Mouse (Mus musculus): ENCODE results near the gene Eif4a1. TPM values are rescaled to one million over a fixed set of nuclear protein-coding genes. Genes with fewer than 3 reads are reported as not detected.
"Not testable (repeated sequence)": the region's sequence is repeated elsewhere in the genome, so short reads cannot be mapped to it uniquely, and the experiment has no call there.

The Eif4a1 gene
- polyA plus RNA-seq, 1 experiment from 2014 or later: 751 TPM

- no peaks in the 10 kb centered on the region for H3K27me3 ChIP-seq
- WGBS: 85% methylated on average over 3 of the region's 3 CpGs
- no peak for ATAC-seq (ENCODE audit: low FRiP score)
- H3K4me2 ChIP-seq: no peak overlapping the region
- H3K36me3 ChIP-seq (replicated peaks): no peaks in the 10 kb centered on the region
- H3K27ac ChIP-seq: no peak overlapping the region
- no peaks in the 10 kb centered on the region for H3K4me1 ChIP-seq
- H3K9ac ChIP-seq: no peak overlapping the region
- no peak overlapping the region for H3K4me3 ChIP-seq (replicated peaks)
- H3K9me3 ChIP-seq: no peaks in the 10 kb centered on the region
These were observed 36.5 kb upstream of the Eif4a1 start for GRCm38 (mm10) chr11:69708614-69709265.

GRCm38 (mm10) chr11:69707873-69708381 lies 35.7 kb upstream of the Eif4a1 start:
- ATAC-seq (ENCODE audit: low FRiP score): no peak
- Histone ChIP-seq H3K27ac (no peak overlapping the region), H3K9me3 (no peaks in the 10 kb centered on the region), H3K27me3 (no peaks in the 10 kb centered on the region), H3K9ac (no peak overlapping the region), H3K4me3 (replicated peaks) (no peak overlapping the region), H3K36me3 (replicated peaks) (no peaks in the 10 kb centered on the region), H3K4me1 (no peaks in the 10 kb centered on the region), H3K4me2 (no peak overlapping the region)
- WGBS: 83% methylated on average over 4 of the region's 4 CpGs

GRCm38 (mm10) chr11:69707480-69707847 lies 35.2 kb upstream of the Eif4a1 start:
- ATAC-seq (ENCODE audit: low FRiP score): no peak
- H3K4me3 ChIP-seq (replicated peaks): no peak overlapping the region
- H3K36me3 ChIP-seq (replicated peaks): no peaks in the 10 kb centered on the region
- H3K9ac ChIP-seq: no peak overlapping the region
- H3K27ac ChIP-seq: no peak overlapping the region
- no peaks in the 10 kb centered on the region for H3K4me1 ChIP-seq
- no peak overlapping the region for H3K4me2 ChIP-seq
- H3K27me3 ChIP-seq: no peaks in the 10 kb centered on the region
- 92% methylated on average over 4 of the region's 4 CpGs for WGBS
- H3K9me3 ChIP-seq: no peaks in the 10 kb centered on the region

GRCm38 (mm10) chr11:69706775-69707479 lies 34.7 kb upstream of the Eif4a1 start:
- H3K4me2 ChIP-seq: no peak overlapping the region
- WGBS: 54% methylated on average over 6 of the region's 6 CpGs

GRCm38 (mm10) chr11:69704613-69705010 lies 32.4 kb upstream of the Eif4a1 start:
- Histone ChIP-seq H3K4me2 (no peak overlapping the region), H3K9ac (no peak overlapping the region), H3K27me3 (no peaks in the 10 kb centered on the region), H3K9me3 (no peaks in the 10 kb centered on the region), H3K4me1 (no peaks in the 10 kb centered on the region), H3K27ac (no peak overlapping the region; the same call in 1 of the 2 replicates), H3K4me3 (replicated peaks) (no peak overlapping the region), H3K36me3 (replicated peaks) (no peaks in the 10 kb centered on the region)
- 58% methylated on average over 2 of the region's 2 CpGs for WGBS
- no peak for ATAC-seq (ENCODE audit: low FRiP score)

More at GRCm38 (mm10) chr11:69706775-69707479, 34.7 kb upstream of the Eif4a1 start:
- Histone ChIP-seq H3K4me3 (replicated peaks) (no peak overlapping the region), H3K27ac (no peak overlapping the region), H3K27me3 (no peaks in the 10 kb centered on the region), H3K9ac (no peak overlapping the region), H3K9me3 (no peaks in the 10 kb centered on the region), H3K36me3 (replicated peaks) (no peaks in the 10 kb centered on the region), H3K4me1 (no peaks in the 10 kb centered on the region)
- no peak for ATAC-seq (ENCODE audit: low FRiP score)

GRCm38 (mm10) chr11:69703814-69704612 lies 31.8 kb upstream of the Eif4a1 start:
- H3K4me3 ChIP-seq (replicated peaks): no peak overlapping the region
- no peaks in the 10 kb centered on the region for H3K36me3 ChIP-seq (replicated peaks)
- H3K27me3 ChIP-seq: no peaks in the 10 kb centered on the region
- H3K4me1 ChIP-seq: no peaks in the 10 kb centered on the region
- H3K9me3 ChIP-seq: no peaks in the 10 kb centered on the region
- H3K27ac ChIP-seq: no peak overlapping the region
- WGBS: 69% methylated on average over 8 of the region's 8 CpGs
- no peak overlapping the region for H3K4me2 ChIP-seq
- H3K9ac ChIP-seq: no peak overlapping the region
- no peak for ATAC-seq (ENCODE audit: low FRiP score)

GRCm38 (mm10) chr11:69703381-69703780 lies 31.2 kb upstream of the Eif4a1 start:
- H3K36me3 ChIP-seq (replicated peaks); ATAC-seq (ENCODE audit: low FRiP score); H3K4me3 ChIP-seq (replicated peaks); H3K9ac ChIP-seq; H3K4me1 ChIP-seq; H3K9me3 ChIP-seq; H3K27ac ChIP-seq; H3K4me2 ChIP-seq; H3K27me3 ChIP-seq: not testable (repeated sequence)
- WGBS: 75% methylated on average over 3 of the region's 3 CpGs

- not testable (repeated sequence) for H3K9me3 ChIP-seq; ATAC-seq (ENCODE audit: low FRiP score); H3K36me3 ChIP-seq (replicated peaks); H3K4me3 ChIP-seq (replicated peaks); H3K27ac ChIP-seq; H3K4me2 ChIP-seq; H3K27me3 ChIP-seq; H3K9ac ChIP-seq; H3K4me1 ChIP-seq
- WGBS: 94% methylated on average over 10 of the region's 10 CpGs
These were observed 30.7 kb upstream of the Eif4a1 start for GRCm38 (mm10) chr11:69702886-69703285.

- Histone ChIP-seq H3K9ac (no peak overlapping the region), H3K4me2 (no peak overlapping the region), H3K9me3 (no peaks in the 10 kb centered on the region), H3K36me3 (replicated peaks) (no peaks in the 10 kb centered on the region), H3K4me1 (peaks cover 12% of the 10 kb centered on the region), H3K4me3 (replicated peaks) (no peak overlapping the region), H3K27me3 (0 out of 2 replicates have a peak, but pooled peaks cover 2% of the 10 kb centered on the region), H3K27ac (no peak overlapping the region)
- no peak for ATAC-seq (ENCODE audit: low FRiP score)
- WGBS: 74% methylated on average over 1 of the region's 1 CpGs
These were observed 27.4 kb upstream of the Eif4a1 start for GRCm38 (mm10) chr11:69699595-69699994.

GRCm38 (mm10) chr11:69698574-69698973 lies 26.4 kb upstream of the Eif4a1 start:
- H3K36me3 ChIP-seq (replicated peaks): no peaks in the 10 kb centered on the region
- WGBS: 72% methylated on average over 5 of the region's 5 CpGs
- H3K27me3 ChIP-seq: 0 out of 2 replicates have a peak, but pooled peaks cover 2% of the 10 kb centered on the region
- H3K4me2 ChIP-seq: no peak overlapping the region
- no peak for ATAC-seq (ENCODE audit: low FRiP score)
- peaks cover 12% of the 10 kb centered on the region for H3K4me1 ChIP-seq
- no peak overlapping the region for H3K9ac ChIP-seq
- no peak overlapping the region for H3K4me3 ChIP-seq (replicated peaks)
- no peak overlapping the region for H3K27ac ChIP-seq
- H3K9me3 ChIP-seq: no peaks in the 10 kb centered on the region

GRCm38 (mm10) chr11:69697396-69697795 lies 25.2 kb upstream of the Eif4a1 start:
- H3K9me3 ChIP-seq: no peaks in the 10 kb centered on the region
- H3K27me3 ChIP-seq: 0 out of 2 replicates have a peak, but pooled peaks cover 7% of the 10 kb centered on the region
- H3K4me2 ChIP-seq: no peak overlapping the region
- ATAC-seq (ENCODE audit: low FRiP score): no peak
- no peaks in the 10 kb centered on the region for H3K36me3 ChIP-seq (replicated peaks)
- H3K4me1 ChIP-seq: peaks cover 12% of the 10 kb centered on the region
- WGBS: 85% methylated on average over 3 of the region's 3 CpGs
- H3K9ac ChIP-seq: no peak overlapping the region
- H3K4me3 ChIP-seq (replicated peaks): no peak overlapping the region
- H3K27ac ChIP-seq: no peak overlapping the region

All from forebrain, embryonic 12.5 days (tissue).